Mouse (Mus musculus) inflammation-experienced regulatory T-cells, adult 16 weeks (primary cell): ENCODE data around the gene 4932438A13Rik. TPM values are rescaled to one million over a fixed set of nuclear protein-coding genes. Genes with fewer than 3 reads are reported as not detected.

Source experiments
- polyA plus RNA-seq: library from polyadenylated mRNA; unstranded; fragments of 100-300 nt; shearing (Covaris generic); gene quantifications from one replicate; pipeline ENCODE4 v1.2.1, GENCODE M21; 2017

Gene 4932438A13Rik
- 304 TPM for polyA plus RNA-seq

DNA sequence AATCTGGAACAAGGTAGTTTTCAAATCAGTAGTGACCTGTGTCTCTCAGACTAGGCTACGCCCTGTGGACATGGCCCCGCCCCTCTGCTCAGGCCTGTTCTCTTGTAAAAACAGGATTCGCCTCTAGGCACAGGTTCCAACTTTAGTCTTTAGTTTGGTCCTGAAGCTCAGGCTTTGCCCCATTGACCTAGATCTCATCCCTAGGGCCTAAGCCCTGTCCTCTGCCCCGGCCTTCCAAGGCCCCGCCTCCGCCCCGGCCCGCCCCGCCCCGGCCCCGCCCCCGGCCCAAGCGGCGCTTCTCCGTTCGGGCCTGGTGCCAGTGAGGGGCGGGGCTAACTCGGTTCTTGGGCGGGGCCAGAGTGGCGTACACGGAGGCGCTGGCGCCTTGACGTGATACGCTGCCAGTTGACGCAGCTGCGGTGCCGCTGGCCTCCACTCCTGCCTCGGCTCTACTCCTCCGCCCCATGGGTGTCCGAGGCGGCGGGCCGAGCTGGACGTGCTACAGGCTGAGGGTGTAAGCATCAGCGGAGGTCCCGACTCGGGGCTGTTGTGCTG, at the start of gene 4932438A13Rik:
4932438A13Rik (plus strand) TSS at position 384 of the 555 bp plus-strand sequence.

DNA sequence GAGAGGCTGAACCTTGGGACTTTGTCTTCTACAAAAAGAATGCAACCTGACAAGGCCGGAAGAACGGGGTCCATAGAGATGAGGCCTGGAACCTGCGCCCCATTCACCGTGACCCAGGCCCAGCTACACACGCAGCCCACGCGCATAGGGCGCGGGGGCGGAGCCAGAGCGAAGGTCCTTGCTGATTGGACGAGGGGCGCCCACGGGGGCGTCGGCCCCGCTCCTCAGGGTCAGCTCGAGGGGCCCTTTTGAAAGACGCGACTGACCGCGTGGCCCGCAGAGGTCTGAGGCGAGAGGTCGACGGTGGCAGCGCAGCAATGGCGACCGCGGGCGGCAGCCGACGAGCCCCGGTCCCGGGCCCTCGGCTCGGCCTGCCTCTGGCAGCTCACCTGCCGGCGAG, 200.5 kb downstream of the 4932438A13Rik start, which contains the start of gene Adad1:
Adad1 (plus strand) TSS at position 122 of the 400 bp plus-strand sequence.

Other genes starting within 250 kb of the 4932438A13Rik start
- 0.61 TPM for gene Bbs7, start 249.6 kb upstream of the 4932438A13Rik start, polyA plus RNA-seq
- not detected for gene Trpc3, start 172.9 kb upstream of the 4932438A13Rik start, polyA plus RNA-seq
- gene Adad1, start 200.4 kb downstream of the 4932438A13Rik start, polyA plus RNA-seq, result not detected